Mouse (Mus musculus) heart, embryonic 11.5 days (tissue): Measurements from ENCODE around the gene Mum1. TPM values are rescaled to one million over a fixed set of nuclear protein-coding genes. Genes with fewer than 3 reads are reported as not detected.
"Not testable (repeated sequence)": the region's sequence is repeated elsewhere in the genome, so short reads cannot be mapped to it uniquely, and the experiment has no call there.

Source experiments
- ATAC-seq: fragments of 200-750 bp; cut with Nextera tagmentation; replicated peaks from 2 replicates; pipeline ENCODE4 v1.8.0; 2017; ENCODE audit warnings: moderate library complexity; ENCODE audit not compliant: insufficient number of reproducible peaks, low FRiP score, low TSS enrichment
- H3K27ac ChIP-seq: fragments of 300-500 bp; sonication (generic); 2 replicates; pipeline ENCODE4 v1.5.1; 2014; ENCODE audit warnings: mild to moderate bottlenecking, low read depth, low read length
- H3K27me3 ChIP-seq: fragments of 300-500 bp; sonication (generic); 2 replicates; pipeline ENCODE4 v1.6.1; 2014; ENCODE audit warnings: mild to moderate bottlenecking, low read length, mixed read lengths; ENCODE audit not compliant: control insufficient read depth, insufficient read depth
- H3K36me3 ChIP-seq: fragments of 300-500 bp; sonication (generic); 2 replicates; pipeline ENCODE4 v1.6.1; 2014; ENCODE audit warnings: mild to moderate bottlenecking, low read length, moderate library complexity, mixed read lengths; ENCODE audit not compliant: control insufficient read depth, insufficient read depth
- H3K4me1 ChIP-seq: fragments of 300-500 bp; sonication (generic); 2 replicates; pipeline ENCODE4 v1.6.1; 2014; ENCODE audit warnings: low read length; ENCODE audit not compliant: control insufficient read depth, insufficient read depth
- H3K4me2 ChIP-seq: fragments of 300-500 bp; sonication (generic); 2 replicates; pipeline ENCODE4 v1.6.1; 2014; ENCODE audit warnings: mild to moderate bottlenecking, moderate library complexity
- H3K4me3 ChIP-seq: fragments of 300-500 bp; sonication (generic); 2 replicates; pipeline ENCODE4 v1.5.1; 2014; ENCODE audit warnings: low read depth, low read length
- H3K9ac ChIP-seq: fragments of 300-500 bp; sonication (generic); 2 replicates; pipeline ENCODE4 v1.6.1; 2014; ENCODE audit warnings: mild to moderate bottlenecking, low read depth, low read length, moderate library complexity
- H3K9me3 ChIP-seq: fragments of 300-500 bp; sonication (generic); replicated peaks from 2 replicates; pipeline ENCODE4 v1.6.1; 2016; ENCODE audit warnings: low read length; ENCODE audit not compliant: control insufficient read depth
- WGBS: fragments of 180-500 bp; shearing (Covaris S2); extraction: QIAGEN DNeasy Blood & Tissue Kit; methylation state at CpG from one replicate; pipeline ENCODE4 v1.1.7; 2014; ENCODE audit not compliant: insufficient replicate concordance; 5-methylcytosine and 5-hydroxymethylcytosine counted together
- polyA plus RNA-seq: library from polyadenylated mRNA; unstranded; fragments of >200 nt; fragmentation: Nextera tagmentation; extraction: Ambion mirVana; gene quantifications from 2 replicates; pipeline ENCODE4 v1.2.1, GENCODE M21; 2014

Gene Mum1
- polyA plus RNA-seq, 1 experiment from 2014 or later = 34.6 TPM

DNA sequence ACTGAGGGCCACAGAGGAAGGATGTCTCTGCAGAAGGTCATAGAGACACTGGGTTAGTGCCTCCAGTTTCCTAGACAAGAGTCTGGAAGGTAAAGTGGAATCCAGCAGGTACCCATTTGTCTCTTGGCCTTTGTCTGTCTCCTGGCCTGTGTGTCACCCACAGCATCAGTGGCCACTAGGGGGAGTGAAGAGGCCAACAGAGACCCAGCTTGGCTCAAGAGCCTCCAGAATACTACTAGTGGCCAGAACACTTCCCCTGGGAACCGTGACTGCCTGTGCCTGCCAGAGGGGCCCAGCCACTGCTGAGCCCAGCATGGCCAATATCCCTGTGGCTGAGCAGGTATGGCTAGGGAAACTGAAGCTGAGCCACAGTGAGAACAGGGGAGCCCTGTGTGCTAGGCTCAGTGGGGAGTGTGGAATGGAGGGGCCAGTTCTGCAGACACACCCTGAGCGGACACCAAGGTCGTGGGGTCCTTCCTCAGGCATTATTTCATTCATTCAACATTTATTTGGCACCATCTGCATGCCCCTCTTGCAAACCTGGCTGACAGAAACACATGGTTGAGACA lies 26.7 kb upstream of the Mum1 start:
- no peak overlapping the region for H3K27ac ChIP-seq
- H3K4me1 ChIP-seq = no peaks in the 10 kb centered on the region
- H3K36me3 ChIP-seq = no peaks in the 10 kb centered on the region
- H3K9ac ChIP-seq = no peak overlapping the region
- H3K4me2 ChIP-seq = no peak overlapping the region
- 63% methylated on average over 3 of the region's 3 CpGs for WGBS
- ATAC-seq = 0 out of 2 replicates have a peak, but pooled peaks have one; percentile 53
- no peak overlapping the region for H3K4me3 ChIP-seq
- H3K27me3 ChIP-seq = no peaks in the 10 kb centered on the region; the same call in 1 of the 2 replicates
- no peaks in the 10 kb centered on the region for H3K9me3 ChIP-seq

DNA sequence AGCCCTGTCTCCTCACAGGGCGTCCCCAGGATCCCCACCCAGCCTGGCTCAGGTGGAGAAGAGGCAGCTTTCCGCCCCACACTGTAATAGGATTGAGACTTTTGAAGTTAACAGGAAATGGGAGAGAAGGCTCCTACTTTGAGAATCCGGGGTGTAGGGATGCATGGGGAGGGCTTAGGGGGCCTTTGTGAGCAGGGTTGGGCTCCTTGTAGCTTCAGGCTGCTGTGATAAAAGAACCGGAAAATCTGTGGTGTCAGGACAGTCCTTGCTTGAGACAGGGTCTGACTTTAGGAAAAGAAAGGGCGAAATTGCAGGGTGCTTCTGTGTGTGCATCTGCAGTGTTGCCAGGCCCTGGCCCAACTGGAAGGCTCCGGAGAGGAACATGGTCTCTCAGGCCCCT lies 25.7 kb upstream of the Mum1 start:
- H3K4me1 ChIP-seq = no peaks in the 10 kb centered on the region
- no peaks in the 10 kb centered on the region for H3K36me3 ChIP-seq
- no peaks in the 10 kb centered on the region; the same call in 1 of the 2 replicates for H3K27me3 ChIP-seq
- H3K9ac ChIP-seq = no peak overlapping the region
- WGBS = 66% methylated on average over 6 of the region's 6 CpGs
- ATAC-seq = no peak
- H3K9me3 ChIP-seq = no peaks in the 10 kb centered on the region
- H3K4me2 ChIP-seq = no peak overlapping the region
- H3K27ac ChIP-seq = no peak overlapping the region
- H3K4me3 ChIP-seq = no peak overlapping the region

DNA sequence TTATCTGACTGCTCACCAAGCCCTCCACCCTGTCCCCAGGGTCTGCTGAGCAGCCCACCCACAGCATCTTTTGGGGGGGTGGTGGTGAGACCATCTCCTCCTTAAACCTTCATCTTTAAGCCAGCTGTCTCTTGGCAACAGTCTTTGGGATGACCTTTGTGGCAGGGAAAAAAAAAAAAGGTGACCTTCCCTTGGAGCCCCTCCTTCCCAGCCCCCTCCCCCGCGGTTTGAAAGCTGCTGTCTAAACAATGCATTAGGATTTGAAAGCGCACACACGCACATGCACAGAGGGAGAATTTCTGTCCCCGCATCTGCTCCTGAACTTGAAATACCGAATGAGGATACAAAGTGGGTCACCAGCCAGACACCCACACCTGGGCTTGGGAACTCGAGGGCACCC lies 22.2 kb upstream of the Mum1 start:
- no peak overlapping the region for H3K27ac ChIP-seq
- no peak overlapping the region for H3K4me2 ChIP-seq
- no peak overlapping the region for H3K4me3 ChIP-seq
- H3K9ac ChIP-seq = no peak overlapping the region
- ATAC-seq = no peak
- peaks cover 4% of the 10 kb centered on the region; the same call in 1 of the 2 replicates for H3K4me1 ChIP-seq
- H3K9me3 ChIP-seq = no peaks in the 10 kb centered on the region
- H3K36me3 ChIP-seq = no peaks in the 10 kb centered on the region
- WGBS = 30% methylated on average over 7 of the region's 7 CpGs
- 0 out of 2 replicates have a peak, but pooled peaks cover 3% of the 10 kb centered on the region for H3K27me3 ChIP-seq

GRCm38 (mm10) chr10:80207201-80207600 lies 19.0 kb upstream of the Mum1 start:
- 0 out of 2 replicates have a peak, but pooled peaks cover 3% of the 10 kb centered on the region for H3K27me3 ChIP-seq
- no peak for ATAC-seq
- H3K36me3 ChIP-seq = no peaks in the 10 kb centered on the region

GRCm38 (mm10) chr10:80207676-80208075 lies 18.6 kb upstream of the Mum1 start:
- Histone ChIP-seq H3K4me1 (peaks cover 4% of the 10 kb centered on the region; the same call in 1 of the 2 replicates), H3K9me3 (no peaks in the 10 kb centered on the region), H3K27ac (no peak overlapping the region), H3K9ac (no peak overlapping the region), H3K4me2 (no peak overlapping the region), H3K27me3 (0 out of 2 replicates have a peak, but pooled peaks cover 3% of the 10 kb centered on the region), H3K36me3 (no peaks in the 10 kb centered on the region), H3K4me3 (no peak overlapping the region)
- no peak for ATAC-seq
- 62% methylated on average over 10 of the region's 10 CpGs for WGBS

More at GRCm38 (mm10) chr10:80207201-80207600, 19.0 kb upstream of the Mum1 start:
- Histone ChIP-seq H3K9me3 (no peaks in the 10 kb centered on the region), H3K9ac (no peak overlapping the region), H3K4me2 (no peak overlapping the region), H3K4me1 (peaks cover 4% of the 10 kb centered on the region; the same call in 1 of the 2 replicates), H3K27ac (no peak overlapping the region), H3K4me3 (no peak overlapping the region)
- WGBS = 75% methylated on average over 1 of the region's 1 CpGs

GRCm38 (mm10) chr10:80208248-80208647 lies 18.0 kb upstream of the Mum1 start:
- H3K9me3 ChIP-seq = no peaks in the 10 kb centered on the region
- WGBS = 67% methylated on average over 4 of the region's 4 CpGs
- H3K36me3 ChIP-seq = no peaks in the 10 kb centered on the region
- H3K4me2 ChIP-seq = no peak overlapping the region
- 0 out of 2 replicates have a peak, but pooled peaks cover 3% of the 10 kb centered on the region for H3K27me3 ChIP-seq
- ATAC-seq = no peak
- no peak overlapping the region for H3K27ac ChIP-seq
- no peak overlapping the region for H3K9ac ChIP-seq
- no peak overlapping the region for H3K4me3 ChIP-seq
- H3K4me1 ChIP-seq = peaks cover 4% of the 10 kb centered on the region; the same call in 1 of the 2 replicates

- Histone ChIP-seq H3K27ac (no peak overlapping the region), H3K4me1 (peaks cover 4% of the 10 kb centered on the region; the same call in 1 of the 2 replicates), H3K4me3 (no peak overlapping the region), H3K27me3 (0 out of 2 replicates have a peak, but pooled peaks cover 3% of the 10 kb centered on the region), H3K4me2 (peak overlapping the region; percentile 49), H3K36me3 (no peaks in the 10 kb centered on the region), H3K9ac (no peak overlapping the region), H3K9me3 (no peaks in the 10 kb centered on the region)
- 15% methylated on average over 24 of the region's 24 CpGs for WGBS
- no peak for ATAC-seq
Measured at GRCm38 (mm10) chr10:80208841-80209371, 17.3 kb upstream of the Mum1 start.

DNA sequence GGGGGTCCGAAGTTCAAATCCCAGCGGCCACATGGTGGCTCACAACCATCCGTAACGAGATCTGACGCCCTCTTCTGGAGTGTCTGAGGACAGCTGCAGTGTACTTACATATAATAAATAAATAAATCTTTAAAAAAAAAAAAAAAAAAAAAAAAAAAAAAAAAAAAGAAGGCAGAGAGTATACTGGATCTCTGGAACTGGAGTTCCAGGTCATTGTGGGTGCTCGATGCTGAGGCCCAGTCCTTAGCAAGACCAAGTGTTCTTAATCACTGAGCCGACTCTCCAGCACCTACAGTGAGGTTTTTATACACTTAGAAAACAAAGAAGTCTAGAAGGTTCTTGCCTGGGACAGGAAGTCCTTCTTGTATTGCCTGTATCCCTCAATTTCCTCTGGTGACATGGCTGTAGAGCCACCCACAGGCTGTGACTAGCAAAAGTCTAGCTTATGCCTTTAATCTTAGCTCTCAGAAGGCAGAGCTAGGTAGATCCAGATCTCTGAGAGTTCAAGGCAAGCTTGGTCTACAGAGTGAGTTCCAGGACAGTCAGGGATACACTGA lies 14.6 kb upstream of the Mum1 start:
- not testable (repeated sequence) for H3K9me3 ChIP-seq, ATAC-seq, H3K4me1 ChIP-seq, H3K4me3 ChIP-seq, H3K27me3 ChIP-seq, H3K4me2 ChIP-seq, H3K27ac ChIP-seq, H3K9ac ChIP-seq, H3K36me3 ChIP-seq
- WGBS = 62% methylated on average over 7 of the region's 7 CpGs
